Mouse (Mus musculus): ENCODE data around the gene B4galnt4.

- TF ChIP-seq CTCF (IDR thresholded peaks at IDR 0.05; ENCODE audit: low read depth, low read length) (no peak), POLR2A (IDR thresholded peaks at IDR 0.05; ENCODE audit: borderline replicate concordance, low read depth, low read length) (no peak)
Measured at GRCm38 (mm10) chr7:141096649-141097056, 35.7 kb downstream of the B4galnt4 start.
